Mouse (Mus musculus): ENCODE measurements at regions not wholly inside any gene's neighbourhood (a gene's known extent, or its start where the extent isn't known, plus 50 kb on each side); places are given as distances from the start of the nearest gene placed in this dataset.
A peak's percentile ranks its signal among the peaks of the same experiment; 100 is the strongest.

- DNase-seq (ENCODE audit: inconsistent ontology term): peak; percentile 65
Observed at GRCm38 (mm10) chr11:31282136-31282535, 87.7 kb downstream of the Stc2 start.

GRCm38 (mm10) chr11:31248467-31248866, 66.2 kb upstream of the Gm17332 start:
- peak; percentile 53 for DNase-seq (ENCODE audit: inconsistent ontology term)

Measured in Muller cell, postnatal 12 days (primary cell).